ENCODE assay signal across 22 mouse cellular contexts in genomic region chr8:12076811-12077375, GRCm38 (mm10).
DNase-seq lines count a peak whose midpoint lies in the region; ATAC-seq and TF ChIP-seq lines count a peak whose summit lies in the region.
"Had no signal": no experiment of that assay in that cellular context is flagged by ENCODE, and none has a peak within 500 bp of the region (broad histone marks: within the 10 kb centered on the region; RNA-seq: fewer than 3 reads in every experiment).

No protein-coding gene starts in this region.

- no peaks in the 10 kb centered on the region for H3K9me3 ChIP-seq in forebrain, embryonic 14.5 days (replicated peaks; ENCODE audit: control insufficient read depth, low read length)
- H3K9me3 ChIP-seq in forebrain, embryonic 12.5 days = no peaks in the 10 kb centered on the region
- H3K9me3 ChIP-seq: G1E; heart, embryonic 12.5 days; limb, embryonic 13.5 days; liver, embryonic 13.5 days; lung, embryonic 15.5 days had no signal

- no peaks in the 10 kb centered on the region for H3K36me3 ChIP-seq in forebrain, embryonic 14.5 days (ENCODE audit: control insufficient read depth, insufficient read depth, low read length)
- H3K36me3 ChIP-seq in forebrain, embryonic 12.5 days (replicated peaks) = no peaks in the 10 kb centered on the region
- H3K36me3 ChIP-seq: G1E; heart, embryonic 12.5 days; kidney, embryonic 15.5 days; limb, embryonic 13.5 days; liver, embryonic 13.5 days; lung, embryonic 15.5 days had no signal

- TF ChIP-seq POLR2A in brain, embryonic 14.5 days (IDR thresholded peaks at IDR 0.05; ENCODE audit: borderline replicate concordance, extremely low read depth, insufficient read depth, insufficient read length, poor library complexity, severe bottlenecking) = no peak

- no peak for TF ChIP-seq CTCF in brain, embryonic 14.5 days (IDR thresholded peaks at IDR 0.05; ENCODE audit: borderline replicate concordance, extremely low read depth, insufficient read depth, insufficient read length)

- no peak overlapping the region for H3K4me2 ChIP-seq in forebrain, embryonic 14.5 days (ENCODE audit: low read length)
- no peak overlapping the region for H3K4me2 ChIP-seq in forebrain, embryonic 12.5 days
- H3K4me2 ChIP-seq: heart, embryonic 12.5 days; hindbrain, embryonic 14.5 days; kidney, embryonic 15.5 days; limb, embryonic 13.5 days; liver, embryonic 13.5 days; lung, embryonic 15.5 days had no signal

- peaks cover 6% of the 10 kb centered on the region; the same call in 1 of the 2 replicates for H3K4me1 ChIP-seq in forebrain, embryonic 14.5 days (ENCODE audit: control insufficient read depth, insufficient read depth, low read length)
- H3K4me1 ChIP-seq in forebrain, embryonic 12.5 days = peaks cover 13% of the 10 kb centered on the region; the same call in 1 of the 2 replicates
- H3K4me1 ChIP-seq: kidney, embryonic 15.5 days; liver, embryonic 13.5 days; megakaryocyte, embryonic 14.5 days had no signal

- H3K27ac ChIP-seq in forebrain, embryonic 14.5 days (ENCODE audit: low read depth, low read length) = no peak overlapping the region
- no peak overlapping the region for H3K27ac ChIP-seq in forebrain, embryonic 12.5 days
- H3K27ac ChIP-seq: hindbrain, embryonic 14.5 days; kidney, embryonic 15.5 days; limb, embryonic 13.5 days; liver, embryonic 13.5 days; lung, embryonic 15.5 days had no signal

- DNase-seq in adrenal gland, postnatal 25 days = peak; percentile 20
- no peak for DNase-seq in adrenal gland, adult 8-10 months
- DNase-seq in forebrain, embryonic 14.5 days (ENCODE audit: low spot score) = peak; percentile 42
- peak; percentile 41 for DNase-seq in lung, postnatal 10 days
- no peak for DNase-seq in lung, postnatal 36 days
- peak; percentile 59 for DNase-seq in brain, embryonic 14.5 days (ENCODE audit: low read depth)
- DNase-seq: heart, adult 11 months; heart, postnatal 14 days; kidney, postnatal 4 days; layer of hippocampus, adult 9-11 months; liver, embryonic 13.5 days; thymus, postnatal 14 days had no signal

- H3K27me3 ChIP-seq in forebrain, embryonic 14.5 days (replicated peaks; ENCODE audit: control insufficient read depth, insufficient read depth, low read length) = no peaks in the 10 kb centered on the region
- peaks cover 27% of the 10 kb centered on the region; the same call in 1 of the 2 replicates for H3K27me3 ChIP-seq in forebrain, embryonic 12.5 days
- H3K27me3 ChIP-seq: kidney, embryonic 15.5 days; limb, embryonic 13.5 days; liver, embryonic 13.5 days; lung, embryonic 15.5 days had no signal

- WGBS in forebrain, embryonic 14.5 days = 59% methylated on average over 10 of the region's 10 CpGs
- 81% methylated on average over 10 of the region's 10 CpGs for WGBS in forebrain, embryonic 12.5 days

- ATAC-seq in forebrain, embryonic 14.5 days = peak; percentile 48; the same call in 1 of the 2 replicates
- ATAC-seq in forebrain, embryonic 12.5 days (ENCODE audit: low FRiP score) = no peak
- ATAC-seq in activated CD4-positive, CD25-positive, alpha-beta regulatory T cell, adult 4 months = no peak
- ATAC-seq: intestine, embryonic 16.5 days had no signal

- no peak overlapping the region for H3K9ac ChIP-seq in forebrain, embryonic 14.5 days (ENCODE audit: low read length)
- no peak overlapping the region for H3K9ac ChIP-seq in forebrain, embryonic 12.5 days
- H3K9ac ChIP-seq: heart, embryonic 12.5 days; hindbrain, embryonic 14.5 days; kidney, embryonic 15.5 days; limb, embryonic 13.5 days; liver, embryonic 13.5 days; lung, embryonic 15.5 days had no signal

- H3K4me3 ChIP-seq in forebrain, embryonic 14.5 days (ENCODE audit: low read depth, low read length) = no peak overlapping the region
- no peak overlapping the region for H3K4me3 ChIP-seq in forebrain, embryonic 12.5 days (replicated peaks)
- H3K4me3 ChIP-seq: heart, embryonic 12.5 days; kidney, embryonic 15.5 days; limb, embryonic 13.5 days; liver, embryonic 13.5 days; lung, embryonic 15.5 days; megakaryocyte, embryonic 14.5 days had no signal

Comparison
In these comparisons a context has a peak if more than half of its experiments do, and no peak if none do; other contexts are left out.
1. DNase-seq: peak in adrenal gland, postnatal 25 days (single experiment), forebrain, embryonic 14.5 days (single experiment), lung, postnatal 10 days (single experiment) and brain, embryonic 14.5 days (single experiment); none in adrenal gland, adult 8-10 months (single experiment) and lung, postnatal 36 days (single experiment).